Mouse (Mus musculus): ENCODE measurements around the gene Misp.
A peak's percentile ranks its signal among the peaks of the same experiment; 100 is the strongest.

Misp gene

DNA sequence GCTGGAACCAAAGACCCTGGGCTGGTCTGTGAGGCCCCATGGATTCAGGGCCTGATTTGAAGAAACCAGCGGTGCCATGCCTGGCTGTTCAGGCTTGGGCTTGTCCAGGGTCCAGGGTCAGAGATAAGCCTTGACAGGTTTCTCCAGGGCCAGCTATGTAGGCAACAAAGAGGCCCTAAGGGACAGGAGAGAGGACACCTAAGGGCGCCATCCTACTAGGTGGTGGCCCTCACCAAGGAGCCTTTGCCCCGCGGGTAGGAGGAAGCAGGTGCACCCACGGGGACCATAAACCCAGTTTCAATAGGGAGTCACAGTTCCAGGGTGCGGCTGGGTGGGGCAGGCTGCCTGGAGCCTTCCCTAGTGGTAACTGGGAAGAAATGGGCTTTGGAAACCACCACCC, 2.2 kb downstream of the Misp start:
- no peak for DNase-seq (ENCODE audit: low spot score)

DNA sequence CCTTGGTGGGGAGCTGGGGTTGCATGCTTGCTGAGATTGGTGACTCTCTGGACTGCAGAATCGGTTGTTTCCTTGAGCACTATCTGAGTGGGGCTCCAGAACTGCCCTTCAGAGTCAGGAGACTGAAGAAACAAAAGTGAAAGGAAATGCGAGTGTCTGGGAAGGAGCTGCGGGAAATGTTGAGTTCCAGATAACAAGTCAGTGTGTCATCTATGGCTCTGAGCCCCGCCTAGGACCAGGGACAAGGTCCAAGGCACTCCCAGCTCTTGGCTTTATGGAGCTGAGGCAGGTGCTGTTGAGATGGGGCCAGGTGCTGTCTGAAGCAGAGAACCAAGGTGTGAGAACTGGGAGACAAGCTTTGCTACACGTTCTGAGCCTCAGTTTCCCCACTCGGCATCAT, 3.6 kb downstream of the Misp start:
- DNase-seq (ENCODE audit: low spot score): peak; percentile 59

DNA sequence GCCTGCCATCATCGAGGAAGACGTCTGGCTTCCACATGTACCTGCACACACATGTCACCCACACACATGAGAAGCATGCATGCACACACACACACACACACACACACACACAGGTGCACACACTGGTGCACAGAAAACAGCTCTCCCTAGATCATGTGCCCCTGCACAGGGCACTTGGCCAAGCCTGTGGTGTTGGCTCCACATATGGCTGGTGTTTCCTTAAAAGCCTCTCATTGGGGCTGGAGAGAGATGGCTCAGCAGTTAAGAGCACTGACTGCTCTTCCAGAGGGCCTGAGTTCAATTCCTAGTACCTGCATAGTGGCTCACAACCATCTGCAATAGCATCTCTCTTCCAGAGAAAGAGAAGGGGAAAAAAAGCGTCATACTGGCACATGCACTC, 10.8 kb downstream of the Misp start:
- DNase-seq (ENCODE audit: low spot score): no peak

DNA sequence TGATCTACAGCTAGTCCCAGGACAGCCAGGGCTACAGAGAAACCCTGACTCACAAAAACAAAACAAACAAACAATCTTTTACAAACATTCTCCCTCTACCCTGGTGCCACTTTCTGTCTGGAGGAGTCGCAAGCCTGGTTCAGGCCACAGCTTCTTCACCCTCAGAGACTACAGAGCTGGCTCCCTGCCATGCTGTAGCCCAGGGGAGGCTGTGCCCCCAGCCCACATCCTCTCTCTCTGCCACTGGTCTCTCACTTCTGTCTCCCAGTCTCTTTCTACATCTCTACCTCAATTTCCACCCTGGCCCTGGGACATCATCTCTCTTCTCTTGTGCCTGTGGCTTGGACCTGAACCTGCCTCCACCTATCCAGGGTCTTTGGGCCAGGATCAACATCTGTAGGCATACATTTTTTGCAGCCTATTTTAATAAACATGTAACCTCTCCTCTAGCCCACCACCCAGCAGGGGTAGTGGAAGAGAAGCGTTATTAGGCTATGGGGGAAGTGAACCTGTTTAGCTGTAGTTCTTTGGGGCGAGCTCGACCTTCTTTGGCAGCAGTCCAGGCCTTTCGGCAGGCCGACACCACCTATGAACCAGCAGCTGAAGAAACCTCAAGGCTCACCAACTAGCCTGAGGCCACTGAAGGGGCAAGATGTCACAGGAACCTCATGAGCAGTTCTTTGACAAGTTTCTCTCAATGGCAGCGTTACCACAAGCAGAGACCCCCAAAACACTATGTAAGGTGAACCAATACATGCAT, 11.4 kb downstream of the Misp start:
- no peak for DNase-seq (ENCODE audit: low spot score)

DNA sequence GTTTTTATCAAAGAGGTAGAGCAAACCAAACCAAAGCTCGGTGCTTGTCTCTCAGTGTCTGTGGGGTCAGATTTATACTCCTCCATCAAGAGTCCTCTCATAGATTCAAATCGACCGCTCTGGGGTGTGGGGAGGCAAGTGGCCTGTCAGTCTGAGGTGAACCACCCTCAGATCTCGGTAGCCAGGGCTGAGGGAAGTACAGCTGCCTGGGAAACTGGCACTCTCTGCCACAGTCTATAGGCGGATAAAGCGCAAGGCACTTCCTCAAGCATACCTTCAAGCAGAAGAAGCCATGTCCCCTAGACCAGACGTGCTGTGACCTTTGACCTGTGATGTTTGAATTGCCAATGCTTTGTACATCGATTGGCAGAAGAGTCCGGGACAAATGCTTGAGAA, 12.0 kb downstream of the Misp start:
- no peak for DNase-seq (ENCODE audit: low spot score)

GRCm38 (mm10) chr10:79834769-79835398, 14.1 kb downstream of the Misp start:
- DNase-seq (ENCODE audit: low spot score): peak; percentile 76

GRCm38 (mm10) chr10:79836918-79837317, 16.1 kb downstream of the Misp start:
- no peak for DNase-seq (ENCODE audit: low spot score)

DNA sequence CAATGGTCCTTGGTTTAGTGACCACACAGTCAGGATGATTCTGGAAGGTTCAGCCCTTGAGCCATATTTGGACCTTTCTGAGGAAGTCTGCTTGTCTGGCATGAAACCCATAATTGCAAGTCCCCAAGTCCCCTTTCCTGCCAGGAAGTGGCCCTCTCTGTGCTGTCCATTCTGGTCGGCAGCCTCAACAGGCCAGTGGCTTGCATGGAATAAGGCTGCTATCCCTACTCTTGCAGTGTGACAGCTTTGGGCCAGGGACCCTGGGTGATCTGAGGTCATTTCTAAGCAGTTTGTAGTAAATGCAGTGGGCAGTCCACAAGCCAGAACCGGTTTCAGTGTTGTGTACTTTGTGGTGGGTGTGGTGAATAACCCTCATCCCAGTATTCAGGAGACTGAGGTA, 17.4 kb downstream of the Misp start:
- DNase-seq (ENCODE audit: low spot score): no peak

GRCm38 (mm10) chr10:79840091-79840490, 19.3 kb downstream of the Misp start:
- DNase-seq (ENCODE audit: low spot score): no peak

DNA sequence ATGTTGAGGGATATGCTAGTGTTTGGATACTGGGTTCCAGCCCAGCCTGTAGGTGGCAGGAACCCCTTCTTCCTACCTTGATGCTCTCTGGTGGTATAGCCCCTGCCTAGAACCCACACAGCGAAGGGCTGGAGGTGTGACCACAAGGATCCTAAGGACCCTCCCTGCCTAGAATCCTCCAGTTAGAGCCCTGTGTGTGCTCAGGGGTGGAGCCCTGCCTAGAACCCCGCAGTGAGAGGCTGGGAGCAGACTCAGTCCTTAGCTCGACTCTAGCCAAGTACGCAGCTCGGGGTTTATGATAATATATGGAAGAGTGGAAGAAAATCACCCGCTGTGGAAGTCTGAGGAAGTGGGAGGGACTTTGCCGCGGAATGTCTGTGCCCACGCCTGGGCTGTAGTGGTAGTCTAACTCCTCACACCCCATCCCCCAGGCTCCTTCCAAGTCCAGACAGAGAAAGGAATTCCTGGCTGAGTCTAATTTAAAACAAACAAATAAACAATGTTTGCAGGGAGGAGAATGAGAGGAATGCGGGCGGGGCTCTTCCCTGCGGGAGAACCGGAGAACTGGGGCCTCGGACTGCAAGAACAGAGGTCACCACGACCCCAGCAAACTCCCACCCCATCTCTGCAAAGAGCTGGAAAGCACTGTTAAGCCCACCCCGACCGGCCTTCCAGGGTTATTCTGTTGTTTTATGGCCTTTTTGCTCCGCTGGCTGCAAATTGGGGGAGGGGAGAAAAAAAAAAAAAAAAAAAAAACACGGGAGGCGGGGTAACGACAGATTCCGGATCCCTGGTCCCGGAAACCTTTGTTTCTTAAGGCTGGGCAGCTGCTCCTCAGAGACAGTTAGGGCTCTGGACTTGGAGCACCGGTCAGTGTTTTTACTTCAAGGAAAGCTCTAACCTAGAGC, 20.1 kb downstream of the Misp start:
- DNase-seq (ENCODE audit: low spot score): peak; percentile 82

DNA sequence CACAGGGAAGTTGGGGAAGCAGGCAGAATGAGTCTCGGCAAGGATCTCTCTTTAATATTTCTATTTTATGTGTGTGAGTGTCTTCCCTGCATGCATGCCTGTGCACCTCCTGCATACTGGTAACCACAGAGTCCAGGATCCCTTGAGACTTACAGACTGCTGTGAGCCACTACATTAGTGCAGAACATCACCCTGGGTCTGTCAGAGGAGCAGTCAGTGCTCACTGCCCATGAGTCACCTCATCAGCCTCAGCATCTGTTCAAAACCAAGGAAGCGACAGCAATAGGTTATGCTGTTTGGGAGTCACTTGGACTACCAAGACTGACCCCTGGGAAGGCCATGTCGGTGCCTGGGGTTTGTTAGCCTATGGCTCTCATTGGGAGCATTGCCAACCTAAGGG, 21.5 kb downstream of the Misp start:
- no peak for DNase-seq (ENCODE audit: low spot score)

GRCm38 (mm10) chr10:79843476-79843875, 22.7 kb downstream of the Misp start:
- DNase-seq (ENCODE audit: low spot score): no peak

DNA sequence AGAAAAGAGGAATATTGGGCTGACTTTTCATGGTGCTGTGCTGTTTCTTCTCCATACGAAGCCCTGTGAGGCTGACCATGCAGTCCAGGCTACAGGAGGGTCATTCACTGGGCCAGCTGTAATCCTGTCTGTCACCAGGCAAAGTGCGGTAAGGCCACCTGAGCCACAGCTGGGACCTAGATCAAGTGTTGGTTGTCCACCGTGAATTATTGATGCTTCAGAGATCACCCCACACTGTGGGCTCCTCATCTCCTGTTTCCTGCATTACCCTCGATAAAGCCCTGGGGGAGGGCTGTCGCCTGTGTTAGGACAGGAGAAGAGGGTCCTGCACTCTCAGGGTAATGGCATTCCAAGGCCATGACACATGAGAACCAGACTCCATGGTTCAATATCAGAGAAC, 25.8 kb downstream of the Misp start:
- DNase-seq (ENCODE audit: low spot score): no peak

GRCm38 (mm10) chr10:79849941-79850628, 29.3 kb downstream of the Misp start:
- DNase-seq (ENCODE audit: low spot score): no peak

GRCm38 (mm10) chr10:79851653-79852052, 30.9 kb downstream of the Misp start:
- no peak for DNase-seq (ENCODE audit: low spot score)

DNA sequence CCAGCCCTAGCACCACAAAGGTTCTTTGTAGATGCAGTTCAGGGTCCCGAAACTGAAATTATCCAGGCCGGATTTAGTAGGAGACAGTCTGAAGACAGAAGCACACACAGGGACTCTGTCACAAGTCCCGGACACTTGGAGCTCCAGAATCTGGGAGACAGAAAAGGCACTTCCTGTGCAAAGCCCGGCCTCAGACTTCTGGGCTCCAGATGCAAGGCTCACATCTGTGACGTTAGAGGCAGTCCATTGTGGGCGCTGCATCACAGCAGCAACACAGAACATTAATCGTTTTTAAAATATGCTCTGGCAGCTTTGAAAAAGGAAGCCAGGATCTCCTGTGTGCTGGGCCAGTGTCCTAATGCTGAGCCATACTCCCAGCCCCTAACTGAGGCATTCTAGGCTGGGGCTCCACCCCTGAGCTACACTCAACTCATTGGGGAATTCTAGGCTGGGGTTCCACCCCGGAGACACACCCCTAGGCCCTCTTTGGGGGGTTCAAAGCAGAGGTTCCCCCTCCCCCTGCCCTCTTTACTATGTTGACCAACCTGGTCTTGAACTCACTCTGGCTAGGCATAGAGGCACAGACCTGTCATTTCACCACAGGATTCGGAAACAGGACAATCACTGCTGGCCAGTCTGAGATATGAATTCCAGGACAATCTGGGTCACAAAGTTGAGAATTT, 31.5 kb downstream of the Misp start:
- DNase-seq (ENCODE audit: low spot score): peak; percentile 74

DNA sequence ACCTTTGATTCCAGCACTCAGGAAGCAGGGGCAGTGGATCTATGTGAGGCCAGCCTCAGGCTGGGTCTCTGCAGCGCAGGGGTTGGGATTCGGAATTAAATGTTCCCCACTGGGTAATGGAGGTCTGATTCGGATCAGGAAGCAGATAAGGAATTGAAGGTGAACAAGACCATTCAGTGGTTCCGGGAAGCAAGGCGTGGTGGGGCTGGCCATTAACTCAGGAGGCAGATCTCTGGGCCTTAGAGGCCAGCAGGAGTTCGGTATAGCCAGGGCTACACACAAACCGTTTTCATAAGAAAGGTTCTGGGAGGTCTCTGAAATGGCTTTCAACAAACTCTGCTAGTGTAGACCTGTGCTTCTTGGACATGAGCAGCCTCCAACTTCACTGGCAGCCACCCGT, 32.0 kb downstream of the Misp start:
- DNase-seq (ENCODE audit: low spot score): no peak

GRCm38 (mm10) chr10:79853392-79853791, 32.6 kb downstream of the Misp start:
- peak; percentile 93 for DNase-seq (ENCODE audit: low spot score)

- DNase-seq (ENCODE audit: low spot score): peak; percentile 99
Measured at GRCm38 (mm10) chr10:79853860-79854795, 33.3 kb downstream of the Misp start, which contains the start of gene Ptbp1. Ptbp1 (plus strand) TSS chr10:79854427.

DNA sequence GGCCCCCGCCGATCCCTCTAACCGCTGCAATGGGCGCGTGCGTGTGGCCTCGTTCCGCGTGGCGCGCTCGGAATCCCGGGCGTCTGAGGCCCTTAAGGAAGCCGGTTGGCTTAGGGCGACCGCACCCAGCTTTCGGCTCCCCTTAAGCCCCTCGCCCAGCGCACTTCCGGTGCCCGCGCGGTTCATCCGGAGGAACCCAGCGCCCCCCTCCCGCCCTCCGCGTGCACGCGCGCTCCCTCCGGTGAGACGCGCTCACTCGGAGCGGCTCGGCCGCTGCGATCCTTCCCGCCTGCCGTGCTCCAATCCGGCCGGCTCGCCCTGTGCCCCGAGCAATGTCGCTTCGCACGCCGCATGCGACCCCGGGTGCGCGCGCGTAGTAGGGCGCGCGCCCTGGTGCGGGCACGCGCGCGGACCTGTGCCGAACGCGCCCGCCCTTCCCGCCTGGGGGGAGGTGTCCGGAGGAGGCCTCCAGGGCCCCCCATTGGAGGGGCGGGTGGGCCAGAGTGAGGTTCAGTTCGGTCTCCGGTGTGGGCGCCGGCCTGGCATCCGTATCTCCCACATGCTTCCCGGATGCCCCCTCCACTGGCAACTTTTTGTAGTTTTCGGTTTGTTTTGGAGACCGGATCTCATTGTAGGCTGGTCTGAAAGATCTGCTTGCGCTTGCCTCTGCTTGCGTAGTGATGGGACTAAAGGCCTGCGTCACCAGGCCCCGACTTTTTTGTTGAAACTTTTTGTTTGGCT, 34.2 kb downstream of the Misp start:
- peak; percentile 71 for DNase-seq (ENCODE audit: low spot score)

Measured in lung, postnatal 25 days (tissue).